Mouse (Mus musculus) kidney, embryonic 14.5 days (tissue): ENCODE results near the gene Tbx6. TPM values are rescaled to one million over a fixed set of nuclear protein-coding genes. Genes with fewer than 3 reads are reported as not detected.
A peak's percentile ranks its signal among the peaks of the same experiment; 100 is the strongest.

ENCODE experiments used
- ATAC-seq: fragments of 200-750 bp; cut with Nextera tagmentation; 2 replicates; pipeline ENCODE4 v1.8.0; 2017; ENCODE audit warnings: moderate number of reproducible peaks, mild to moderate bottlenecking, moderate TSS enrichment, moderate library complexity; ENCODE audit not compliant: low FRiP score, low TSS enrichment
- H3K27ac ChIP-seq: fragments of 300-500 bp; sonication (generic); 2 replicates; pipeline ENCODE4 v1.5.1; 2014; ENCODE audit warnings: low read depth, mild to moderate bottlenecking, low read length, moderate library complexity, mixed read lengths
- H3K27me3 ChIP-seq: fragments of 300-500 bp; sonication (generic); 2 replicates; pipeline ENCODE4 v1.6.1; 2014; ENCODE audit warnings: mild to moderate bottlenecking, low read length; ENCODE audit not compliant: control insufficient read depth, insufficient read depth
- H3K36me3 ChIP-seq: fragments of 300-500 bp; sonication (generic); 2 replicates; pipeline ENCODE4 v1.6.1; 2014; ENCODE audit warnings: low read length, mixed read lengths; ENCODE audit not compliant: control insufficient read depth, insufficient read depth
- H3K4me1 ChIP-seq: fragments of 300-500 bp; sonication (generic); 2 replicates; pipeline ENCODE4 v1.6.1; 2014; ENCODE audit warnings: low read length, mixed read lengths; ENCODE audit not compliant: control insufficient read depth, insufficient read depth
- H3K4me2 ChIP-seq: fragments of 300-500 bp; sonication (generic); replicated peaks from 2 replicates; pipeline ENCODE4 v1.6.1; 2014; ENCODE audit warnings: low read depth, mild to moderate bottlenecking, low read length
- H3K4me3 ChIP-seq: fragments of 300-500 bp; sonication (generic); 2 replicates; pipeline ENCODE4 v1.5.1; 2014; ENCODE audit warnings: mild to moderate bottlenecking, low read length
- H3K9ac ChIP-seq: fragments of 300-500 bp; sonication (generic); 2 replicates; pipeline ENCODE4 v1.6.1; 2014; ENCODE audit warnings: low read depth, mild to moderate bottlenecking, low read length, moderate library complexity
- H3K9me3 ChIP-seq: fragments of 300-500 bp; sonication (generic); 2 replicates; pipeline ENCODE4 v1.6.1; 2016; ENCODE audit warnings: low read length; ENCODE audit not compliant: control insufficient read depth
- WGBS: fragments of 180-500 bp; shearing (Covaris S2); extraction: QIAGEN DNeasy Blood & Tissue Kit; methylation state at CpG from one replicate; pipeline ENCODE4 v1.1.7; 2014; 5-methylcytosine and 5-hydroxymethylcytosine counted together
- polyA plus RNA-seq: library from polyadenylated mRNA; unstranded; fragments of >200 nt; fragmentation: Nextera tagmentation; extraction: Ambion mirVana; gene quantifications from 2 replicates; pipeline ENCODE4 v1.2.1, GENCODE M21; 2014

Gene Tbx6
- 0.24 and 0.36 TPM in 2 replicates for polyA plus RNA-seq

GRCm38 (mm10) chr7:126780971-126781635 is at the start of gene Tbx6:
TSS of gene Tbx6 (plus strand) at chr7:126781483.
- H3K36me3 ChIP-seq, result peaks cover 23% of the 10 kb centered on the region
- 4% methylated on average over 22 of the region's 22 CpGs for whole genome bisulfite sequencing
- no peaks in the 10 kb centered on the region for H3K27me3 ChIP-seq
- peak within 1 kb of the TSS; percentile 47 for H3K9ac ChIP-seq
- H3K4me2 ChIP-seq, result peak within 1 kb of the TSS; percentile 84
- peak within 1 kb of the TSS; percentile 42 for H3K4me3 ChIP-seq
- H3K9me3 ChIP-seq, result no peaks in the 10 kb centered on the region
- 0 out of 2 replicates have a peak, but pooled peaks have one; percentile 2 for ATAC-seq
- peak within 1 kb of the TSS; percentile 10; the same call in 1 of the 2 replicates for H3K27ac ChIP-seq
- H3K4me1 ChIP-seq, result peaks cover 29% of the 10 kb centered on the region

GRCm38 (mm10) chr7:126736122-126736521 is 45.2 kb upstream of the Tbx6 start:
- Histone ChIP-seq H3K4me3 (no peak overlapping the region), H3K9me3 (no peaks in the 10 kb centered on the region), H3K9ac (no peak overlapping the region), H3K27ac (no peak overlapping the region), H3K36me3 (no peaks in the 10 kb centered on the region), H3K27me3 (no peaks in the 10 kb centered on the region), H3K4me2 (no peak overlapping the region), H3K4me1 (0 out of 2 replicates have a peak, but pooled peaks cover 3% of the 10 kb centered on the region)
- ATAC-seq, result no peak
- 78% methylated on average over 8 of the region's 8 CpGs for WGBS

GRCm38 (mm10) chr7:126739551-126739950 is 41.7 kb upstream of the Tbx6 start:
- H3K9ac ChIP-seq, result no peak overlapping the region
- no peak overlapping the region for H3K4me2 ChIP-seq
- H3K9me3 ChIP-seq, result no peaks in the 10 kb centered on the region
- ATAC-seq, result no peak
- H3K4me1 ChIP-seq, result 0 out of 2 replicates have a peak, but pooled peaks cover 3% of the 10 kb centered on the region
- no peaks in the 10 kb centered on the region for H3K36me3 ChIP-seq
- WGBS, result 82% methylated on average over 17 of the region's 17 CpGs
- H3K4me3 ChIP-seq, result no peak overlapping the region
- H3K27me3 ChIP-seq, result no peaks in the 10 kb centered on the region
- no peak overlapping the region for H3K27ac ChIP-seq

GRCm38 (mm10) chr7:126740132-126740735 is 41.0 kb upstream of the Tbx6 start:
- Histone ChIP-seq H3K4me1 (0 out of 2 replicates have a peak, but pooled peaks cover 3% of the 10 kb centered on the region), H3K36me3 (no peaks in the 10 kb centered on the region), H3K9me3 (no peaks in the 10 kb centered on the region), H3K4me3 (no peak overlapping the region), H3K27ac (no peak overlapping the region), H3K9ac (no peak overlapping the region), H3K4me2 (no peak overlapping the region), H3K27me3 (no peaks in the 10 kb centered on the region)
- ATAC-seq, result no peak
- 84% methylated on average over 13 of the region's 13 CpGs for WGBS

- H3K36me3 ChIP-seq, result no peaks in the 10 kb centered on the region
- H3K27ac ChIP-seq, result no peak overlapping the region
- ATAC-seq, result no peak
- no peaks in the 10 kb centered on the region for H3K9me3 ChIP-seq
- 0 out of 2 replicates have a peak, but pooled peaks cover 3% of the 10 kb centered on the region for H3K4me1 ChIP-seq
- no peak overlapping the region for H3K9ac ChIP-seq
- no peak overlapping the region for H3K4me3 ChIP-seq
- no peak overlapping the region for H3K4me2 ChIP-seq
- H3K27me3 ChIP-seq, result no peaks in the 10 kb centered on the region
- 78% methylated on average over 5 of the region's 5 CpGs for WGBS
Observed at GRCm38 (mm10) chr7:126740977-126741376, 40.3 kb upstream of the Tbx6 start.

- Histone ChIP-seq H3K4me1 (0 out of 2 replicates have a peak, but pooled peaks cover 3% of the 10 kb centered on the region), H3K27ac (no peak overlapping the region), H3K27me3 (no peaks in the 10 kb centered on the region), H3K4me3 (no peak overlapping the region), H3K9ac (no peak overlapping the region), H3K36me3 (no peaks in the 10 kb centered on the region), H3K9me3 (no peaks in the 10 kb centered on the region), H3K4me2 (no peak overlapping the region)
- 83% methylated on average over 5 of the region's 5 CpGs for WGBS
- no peak for ATAC-seq
Observed at GRCm38 (mm10) chr7:126741452-126741851, 39.8 kb upstream of the Tbx6 start.

GRCm38 (mm10) chr7:126741964-126742482 is 39.3 kb upstream of the Tbx6 start:
- no peaks in the 10 kb centered on the region for H3K36me3 ChIP-seq
- WGBS, result 90% methylated on average over 13 of the region's 13 CpGs
- no peak overlapping the region for H3K4me2 ChIP-seq
- no peaks in the 10 kb centered on the region for H3K9me3 ChIP-seq
- H3K4me1 ChIP-seq, result 0 out of 2 replicates have a peak, but pooled peaks cover 3% of the 10 kb centered on the region
- H3K4me3 ChIP-seq, result no peak overlapping the region
- H3K27ac ChIP-seq, result no peak overlapping the region
- no peak overlapping the region for H3K9ac ChIP-seq
- no peak for ATAC-seq
- H3K27me3 ChIP-seq, result no peaks in the 10 kb centered on the region

- H3K4me3 ChIP-seq, result no peak overlapping the region
- ATAC-seq, result no peak
- WGBS, result 92% methylated on average over 12 of the region's 12 CpGs
Observed at GRCm38 (mm10) chr7:126746066-126746465, 35.2 kb upstream of the Tbx6 start.

GRCm38 (mm10) chr7:126746798-126747197 is 34.5 kb upstream of the Tbx6 start:
- no peaks in the 10 kb centered on the region for H3K27me3 ChIP-seq
- WGBS, result 28% methylated on average over 6 of the region's 6 CpGs
- ATAC-seq, result no peak

More at GRCm38 (mm10) chr7:126746066-126746465, 35.2 kb upstream of the Tbx6 start:
- Histone ChIP-seq H3K27ac (no peak overlapping the region), H3K9ac (no peak overlapping the region), H3K36me3 (no peaks in the 10 kb centered on the region), H3K4me2 (no peak overlapping the region), H3K4me1 (no peaks in the 10 kb centered on the region), H3K9me3 (no peaks in the 10 kb centered on the region), H3K27me3 (no peaks in the 10 kb centered on the region)

More at GRCm38 (mm10) chr7:126746798-126747197, 34.5 kb upstream of the Tbx6 start:
- no peak overlapping the region for H3K4me3 ChIP-seq
- H3K27ac ChIP-seq, result no peak overlapping the region
- no peak overlapping the region for H3K9ac ChIP-seq
- no peaks in the 10 kb centered on the region for H3K36me3 ChIP-seq
- no peaks in the 10 kb centered on the region for H3K9me3 ChIP-seq
- H3K4me1 ChIP-seq, result no peaks in the 10 kb centered on the region
- H3K4me2 ChIP-seq, result no peak overlapping the region
